Mouse (Mus musculus): ENCODE data around the gene Rap2b.

- no peak for TF ChIP-seq POLR2A (IDR thresholded peaks at IDR 0.05; ENCODE audit: control insufficient read depth, low read depth, low read length)
- no peak for TF ChIP-seq CTCF (IDR thresholded peaks at IDR 0.05; ENCODE audit: control insufficient read depth, insufficient read depth, insufficient replicate concordance, low read depth, low read length)
These were observed 3.2 kb downstream of the Rap2b start for GRCm38 (mm10) chr3:61364661-61364977.

All from testis, adult 2 months (tissue).